Mouse (Mus musculus): ENCODE results near the gene Fgf16. TPM values are rescaled to one million over a fixed set of nuclear protein-coding genes. Genes with fewer than 3 reads are reported as not detected.

Fgf16 gene
- not detected for polyA plus RNA-seq (2014; fragmentation: Illumina TruSeq; extraction: RNeasy Lipid Tissue Mini Kit (QIAGEN cat#74804); ENCODE audit: low read depth, low replicate concordance)

GRCm38 (mm10) chrX:105764162-105765004, at the start of gene Fgf16:
Gene Fgf16, plus strand, starts transcription at chrX:105764279.

Other genes with a start within 250 kb of the Fgf16 start
- 44.9 TPM for gene Atrx, start 165.1 kb downstream of the Fgf16 start, polyA plus RNA-seq (2014; fragmentation: Illumina TruSeq; extraction: RNeasy Lipid Tissue Mini Kit (QIAGEN cat#74804); ENCODE audit: low read depth, low replicate concordance)
- gene Magt1, start 247.6 kb downstream of the Fgf16 start, polyA plus RNA-seq (2014; fragmentation: Illumina TruSeq; extraction: RNeasy Lipid Tissue Mini Kit (QIAGEN cat#74804); ENCODE audit: low read depth, low replicate concordance) = 86.9 TPM